Mouse (Mus musculus) WW6 (cell line): ENCODE data around the gene Dlx4.

ENCODE experiments used
- DNase-seq: peaks from one replicate; pipeline ENCODE4 v3.0.0-alpha.2; 2013; ENCODE audit warnings: low read depth, low spot score

Gene Dlx4

GRCm38 (mm10) chr11:95142980-95143575 is 3.0 kb downstream of the Dlx4 start:
- DNase-seq: no peak

GRCm38 (mm10) chr11:95142258-95142657 is 3.8 kb downstream of the Dlx4 start:
- DNase-seq: no peak

- no peak for DNase-seq
Observed at GRCm38 (mm10) chr11:95139871-95140270, 6.2 kb downstream of the Dlx4 start.

- no peak for DNase-seq
Observed at GRCm38 (mm10) chr11:95137281-95137680, 8.8 kb downstream of the Dlx4 start.

GRCm38 (mm10) chr11:95133321-95133720 is 12.7 kb downstream of the Dlx4 start:
- no peak for DNase-seq

- no peak for DNase-seq
Observed at GRCm38 (mm10) chr11:95130668-95131252, 15.3 kb downstream of the Dlx4 start.

- no peak for DNase-seq
Observed at GRCm38 (mm10) chr11:95128359-95128758, 17.7 kb downstream of the Dlx4 start.

- no peak for DNase-seq
Observed at GRCm38 (mm10) chr11:95126272-95127245, 19.5 kb downstream of the Dlx4 start.

GRCm38 (mm10) chr11:95125366-95125948 is 20.6 kb downstream of the Dlx4 start:
- no peak for DNase-seq

GRCm38 (mm10) chr11:95122100-95122489 is 24.0 kb downstream of the Dlx4 start:
- no peak for DNase-seq

- DNase-seq: no peak
Observed at GRCm38 (mm10) chr11:95121161-95122099, 24.6 kb downstream of the Dlx4 start.

GRCm38 (mm10) chr11:95120633-95121020 is 25.4 kb downstream of the Dlx4 start:
- DNase-seq: no peak

GRCm38 (mm10) chr11:95119990-95120632 is 26.0 kb downstream of the Dlx4 start, which contains the start of gene Dlx3:
Gene Dlx3 (plus strand): TSS chr11:95120119.
- peak; percentile 67 for DNase-seq

- DNase-seq: no peak
Observed at GRCm38 (mm10) chr11:95118505-95118904, 27.6 kb downstream of the Dlx4 start.

- peak; percentile 83 for DNase-seq
Observed at GRCm38 (mm10) chr11:95117030-95117429, 29.0 kb downstream of the Dlx4 start.

GRCm38 (mm10) chr11:95110081-95110480 is 36.0 kb downstream of the Dlx4 start:
- DNase-seq: no peak

GRCm38 (mm10) chr11:95109000-95109399 is 37.1 kb downstream of the Dlx4 start:
- DNase-seq: no peak

GRCm38 (mm10) chr11:95106440-95107236 is 39.4 kb downstream of the Dlx4 start:
- peak; percentile 77 for DNase-seq

- no peak for DNase-seq
Observed at GRCm38 (mm10) chr11:95105274-95105874, 40.7 kb downstream of the Dlx4 start.
